Mouse (Mus musculus) kidney, postnatal 0 days (tissue): ENCODE measurements around the gene Nfkb2. TPM values are rescaled to one million over a fixed set of nuclear protein-coding genes. Genes with fewer than 3 reads are reported as not detected.

Experiments used
- ATAC-seq: fragments of 200-750 bp; cut with Nextera tagmentation; replicated peaks from 2 replicates; pipeline ENCODE4 v1.8.0; 2017; ENCODE audit warnings: low read depth, moderate number of reproducible peaks, moderate TSS enrichment, moderate library complexity; ENCODE audit not compliant: low FRiP score
- DNase-seq: peaks from one replicate; pipeline ENCODE4 v3.0.0-alpha.2; 2016; ENCODE audit warnings: low spot score
- H3K27ac ChIP-seq: fragments of 300-500 bp; sonication (generic); 2 replicates; pipeline ENCODE4 v1.5.1; 2014; ENCODE audit warnings: mild to moderate bottlenecking
- H3K27me3 ChIP-seq: fragments of 300-500 bp; sonication (generic); 2 replicates; pipeline ENCODE4 v1.6.1; 2014; ENCODE audit warnings: low read length, mixed read lengths; ENCODE audit not compliant: insufficient read depth
- H3K36me3 ChIP-seq: fragments of 300-500 bp; sonication (generic); 2 replicates; pipeline ENCODE4 v1.6.1; 2014; ENCODE audit warnings: low read length, mixed read lengths; ENCODE audit not compliant: insufficient read depth
- H3K4me1 ChIP-seq: fragments of 300-500 bp; sonication (generic); replicated peaks from 2 replicates; pipeline ENCODE4 v1.6.1; 2014; ENCODE audit warnings: antibody characterized with exemption, low read length, mixed read lengths; ENCODE audit not compliant: insufficient read depth
- H3K4me2 ChIP-seq: fragments of 300-500 bp; sonication (generic); 2 replicates; pipeline ENCODE4 v1.6.1; 2014; ENCODE audit warnings: mild to moderate bottlenecking, low read length, moderate library complexity, mixed read lengths
- H3K4me3 ChIP-seq: fragments of 300-500 bp; sonication (generic); replicated peaks from 2 replicates; pipeline ENCODE4 v1.5.1; 2014; ENCODE audit warnings: low read depth, low read length
- H3K9ac ChIP-seq: fragments of 300-500 bp; sonication (generic); 2 replicates; pipeline ENCODE4 v1.6.1; 2014; ENCODE audit warnings: low read depth, low read length
- H3K9me3 ChIP-seq: fragments of 300-500 bp; sonication (generic); replicated peaks from 2 replicates; pipeline ENCODE4 v1.6.1; 2016; ENCODE audit warnings: low read length, inconsistent platforms, mixed read lengths
- CTCF ChIP-seq: IDR thresholded peaks from 2 replicates; pipeline ENCODE4 v1.5.1; 2016; ENCODE audit warnings: antibody characterized with exemption, low read depth, mild to moderate bottlenecking, moderate library complexity
- WGBS: fragments of 180-500 bp; shearing (Covaris S2); extraction: QIAGEN DNeasy Blood & Tissue Kit; methylation state at CpG from one replicate; pipeline ENCODE4 v1.1.7; 2014; 5-methylcytosine and 5-hydroxymethylcytosine counted together
- polyA plus RNA-seq: library from polyadenylated mRNA; unstranded; fragments of >200 nt; fragmentation: Nextera tagmentation; extraction: Ambion mirVana; gene quantifications from 2 replicates; pipeline ENCODE4 v1.2.1, GENCODE M21; 2015

Nfkb2 gene
- polyA plus RNA-seq, 1 experiment from 2014 or later = 8.7 TPM

DNA sequence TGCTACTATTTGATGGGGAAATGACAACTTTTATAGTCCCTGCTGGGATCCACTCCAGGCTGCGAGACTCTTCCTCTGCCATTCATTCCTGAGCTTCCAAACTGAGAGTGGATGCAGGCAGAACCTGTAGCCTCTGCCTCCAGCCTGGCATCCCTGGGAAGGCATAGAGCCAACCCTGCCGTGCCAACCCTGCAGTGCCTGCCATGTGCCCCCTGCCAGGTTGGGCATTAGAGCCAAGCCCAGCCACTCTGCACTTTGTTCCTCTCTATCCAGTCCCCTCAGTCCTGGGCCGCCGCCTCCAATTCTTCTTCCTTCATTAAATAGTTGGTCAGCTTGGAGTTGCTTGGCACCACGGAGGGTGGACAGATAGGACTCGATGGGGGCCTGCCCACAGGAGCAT lies 18.1 kb upstream of the Nfkb2 start:
- peaks cover 46% of the 10 kb centered on the region for H3K36me3 ChIP-seq
- DNase-seq (no peak), ATAC-seq (no peak)
- H3K4me1 ChIP-seq = no peaks in the 10 kb centered on the region
- TF ChIP-seq CTCF = no peak
- no peak overlapping the region for H3K9ac ChIP-seq
- 88% methylated on average over 6 of the region's 6 CpGs for WGBS
- H3K27me3 ChIP-seq = no peaks in the 10 kb centered on the region
- no peak overlapping the region for H3K4me2 ChIP-seq
- no peaks in the 10 kb centered on the region for H3K9me3 ChIP-seq
- H3K4me3 ChIP-seq = no peak overlapping the region
- no peak overlapping the region for H3K27ac ChIP-seq

DNA sequence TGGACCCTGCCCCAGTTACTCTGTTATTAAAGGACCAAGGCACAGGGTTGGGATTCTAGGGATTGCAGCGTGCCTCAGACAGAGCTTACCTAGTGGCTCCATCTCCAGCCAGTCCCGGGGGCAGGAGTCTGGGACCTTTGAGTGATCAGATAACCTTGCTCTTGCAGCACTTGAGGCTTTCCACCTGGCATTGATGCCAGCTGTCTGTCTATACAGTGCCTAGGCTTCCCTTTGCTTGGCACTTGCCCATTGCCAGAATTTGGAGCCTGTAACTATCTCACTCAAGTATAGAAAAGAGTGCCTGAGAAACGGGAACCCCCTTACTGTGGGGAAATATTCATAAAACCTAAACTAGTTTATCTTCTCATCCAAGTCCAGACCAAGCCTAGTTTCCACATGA lies 17.2 kb upstream of the Nfkb2 start:
- DNase-seq (no peak), ATAC-seq (no peak)
- H3K27ac ChIP-seq = no peak overlapping the region
- no peak overlapping the region for H3K4me3 ChIP-seq
- no peak overlapping the region for H3K4me2 ChIP-seq
- TF ChIP-seq CTCF = no peak
- H3K4me1 ChIP-seq = no peaks in the 10 kb centered on the region
- no peak overlapping the region for H3K9ac ChIP-seq
- H3K9me3 ChIP-seq = no peaks in the 10 kb centered on the region
- H3K27me3 ChIP-seq = no peaks in the 10 kb centered on the region; the same call in 1 of the 2 replicates
- peaks cover 37% of the 10 kb centered on the region for H3K36me3 ChIP-seq
- WGBS = 72% methylated on average over 3 of the region's 3 CpGs

DNA sequence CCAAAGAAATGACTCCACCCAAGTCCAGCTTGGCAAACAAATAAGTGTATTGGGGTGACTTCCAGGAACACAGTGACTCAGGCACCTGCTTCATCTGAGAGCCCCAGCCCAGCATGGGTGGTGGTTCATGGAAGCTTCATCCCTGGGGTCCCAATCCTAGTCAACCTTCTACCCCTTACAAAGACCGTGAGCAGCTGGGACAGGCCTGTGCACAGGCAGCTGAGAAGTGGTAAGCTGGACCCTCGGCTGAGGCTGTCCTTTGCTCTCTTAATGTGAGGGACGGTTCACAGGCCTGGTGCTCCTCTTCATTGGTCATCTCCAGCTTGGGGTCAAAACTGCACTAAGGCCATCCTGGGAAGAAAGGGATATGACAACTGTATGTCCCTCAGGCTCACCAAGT lies 16.6 kb upstream of the Nfkb2 start:
- Histone ChIP-seq H3K4me3 (no peak overlapping the region), H3K9ac (no peak overlapping the region), H3K36me3 (peaks cover 31% of the 10 kb centered on the region), H3K27me3 (no peaks in the 10 kb centered on the region; the same call in 1 of the 2 replicates), H3K27ac (no peak overlapping the region), H3K4me1 (no peaks in the 10 kb centered on the region), H3K9me3 (no peaks in the 10 kb centered on the region), H3K4me2 (no peak overlapping the region)
- TF ChIP-seq CTCF = no peak
- WGBS = 88% methylated on average over 3 of the region's 3 CpGs
- ATAC-seq (no peak), DNase-seq (no peak)

DNA sequence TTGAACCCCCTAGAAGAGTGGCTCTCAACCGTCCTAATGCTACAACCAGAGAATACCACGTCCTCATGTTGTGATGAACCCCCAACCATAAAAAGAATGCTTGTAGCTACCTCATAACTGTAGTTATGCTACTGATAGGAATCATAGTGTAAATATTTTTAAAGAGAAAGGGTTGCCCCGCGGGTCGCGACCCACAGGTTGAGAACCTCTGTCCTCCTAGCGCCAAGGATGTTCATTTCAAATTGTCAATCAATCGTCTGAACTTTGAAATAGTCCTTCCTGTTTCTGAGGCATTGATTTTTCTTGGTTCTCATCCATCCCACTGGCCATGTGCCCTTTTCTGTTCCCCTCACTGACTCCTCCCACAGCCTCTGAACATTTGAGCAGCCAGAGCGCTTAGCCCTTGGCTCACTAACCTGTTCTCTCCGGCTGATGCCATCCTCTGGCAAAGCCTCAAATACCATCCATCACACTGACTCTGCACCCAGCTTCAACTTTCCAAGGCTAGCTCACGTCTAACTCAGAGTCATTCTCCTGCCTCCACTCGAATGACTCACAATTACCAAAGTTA lies 13.5 kb upstream of the Nfkb2 start:
- Histone ChIP-seq H3K27ac (no peak overlapping the region), H3K4me3 (no peak overlapping the region), H3K36me3 (peaks cover 6% of the 10 kb centered on the region), H3K4me2 (no peak overlapping the region), H3K4me1 (no peaks in the 10 kb centered on the region), H3K9me3 (no peaks in the 10 kb centered on the region), H3K9ac (no peak overlapping the region), H3K27me3 (no peaks in the 10 kb centered on the region; the same call in 1 of the 2 replicates)
- ATAC-seq = no peak
- no peak for DNase-seq
- WGBS = 64% methylated on average over 12 of the region's 12 CpGs
- TF ChIP-seq CTCF = no peak

DNA sequence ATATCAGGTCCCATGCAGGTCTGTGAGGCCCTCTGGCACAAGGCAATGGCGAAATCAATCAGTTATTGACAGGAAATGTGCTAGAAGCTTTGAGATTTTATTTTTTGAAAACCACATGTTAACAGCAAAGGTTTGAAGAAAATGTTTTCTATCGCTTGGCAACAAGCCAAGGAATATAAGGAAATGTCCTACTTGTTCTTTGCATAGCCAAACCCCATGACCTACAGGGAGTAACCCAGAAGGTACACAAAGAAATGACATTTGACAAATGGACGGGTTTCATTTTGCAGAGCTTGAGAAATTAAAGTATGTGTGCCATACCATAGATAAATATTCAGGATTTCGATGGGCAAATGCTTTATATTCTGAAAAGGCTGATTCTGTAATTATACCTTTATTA lies 7.2 kb upstream of the Nfkb2 start:
- WGBS = 63% methylated on average over 4 of the region's 4 CpGs
- no peaks in the 10 kb centered on the region for H3K9me3 ChIP-seq
- no peak overlapping the region for H3K9ac ChIP-seq
- H3K36me3 ChIP-seq = no peaks in the 10 kb centered on the region
- no peak for ATAC-seq
- TF ChIP-seq CTCF = no peak
- DNase-seq = no peak
- H3K4me2 ChIP-seq = no peak overlapping the region
- H3K27ac ChIP-seq = no peak overlapping the region
- no peak overlapping the region for H3K4me3 ChIP-seq
- H3K4me1 ChIP-seq = no peaks in the 10 kb centered on the region
- no peaks in the 10 kb centered on the region for H3K27me3 ChIP-seq

DNA sequence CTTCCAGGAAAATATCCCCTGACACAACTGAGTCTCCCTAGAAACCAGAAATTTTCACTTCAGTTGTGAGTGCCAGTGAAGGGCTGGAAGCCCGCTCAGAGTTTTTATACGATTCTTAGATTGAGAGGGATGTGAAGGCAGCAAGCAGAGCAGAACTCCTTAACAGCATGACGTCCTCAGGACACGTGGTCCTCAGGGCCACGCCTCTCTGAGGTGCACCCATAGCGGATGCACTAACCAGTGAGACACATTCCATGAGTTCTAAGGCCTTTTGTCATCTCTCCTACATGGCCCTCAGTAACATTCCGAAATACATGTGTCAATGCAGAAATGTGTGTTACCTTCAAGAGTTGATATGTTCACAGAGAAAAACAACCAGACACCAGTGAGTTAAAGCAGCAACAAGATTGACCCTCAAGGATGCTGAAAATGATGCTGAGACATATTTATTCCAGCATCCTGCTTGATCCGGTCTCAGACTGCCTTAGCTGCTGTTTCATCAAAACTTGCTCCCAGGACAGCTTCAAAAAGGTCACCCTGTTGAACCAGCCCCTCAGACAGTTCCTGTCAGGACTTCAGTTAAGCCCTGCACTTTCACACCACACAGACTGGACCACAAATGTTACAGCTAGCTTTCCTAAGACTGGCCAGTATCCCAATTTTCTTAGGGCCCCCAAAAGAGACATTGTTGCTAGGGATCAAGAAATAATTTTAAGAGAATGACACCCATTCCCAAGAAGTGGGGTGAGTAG lies 3.6 kb upstream of the Nfkb2 start:
- Histone ChIP-seq H3K27ac (no peak overlapping the region), H3K4me3 (no peak overlapping the region), H3K4me1 (no peaks in the 10 kb centered on the region; the same call in 1 of the 2 replicates), H3K9me3 (no peaks in the 10 kb centered on the region), H3K9ac (no peak overlapping the region), H3K36me3 (no peaks in the 10 kb centered on the region), H3K27me3 (no peaks in the 10 kb centered on the region), H3K4me2 (no peak overlapping the region)
- no peak for TF ChIP-seq CTCF
- ATAC-seq (no peak), DNase-seq (no peak)
- 36% methylated on average over 8 of the region's 8 CpGs for WGBS
